Mouse (Mus musculus) ES-Bruce4 (cell line): Measurements from ENCODE around the gene Lmln.
"Not testable (repeated sequence)": the region's sequence is repeated elsewhere in the genome, so short reads cannot be mapped to it uniquely, and the experiment has no call there.

ENCODE experiments used
- EP300 ChIP-seq: IDR thresholded peaks from 2 replicates; pipeline ENCODE4 v1.6.1; 2011; ENCODE audit warnings: low read depth, low read length; ENCODE audit not compliant: insufficient read depth
- POLR2A ChIP-seq: IDR thresholded peaks from one replicate; pipeline ENCODE4 v1.8.1; 2011; ENCODE audit warnings: low read length; ENCODE audit not compliant: insufficient read depth

- TF ChIP-seq POLR2A, EP300: not testable (repeated sequence)
Measured at GRCm38 (mm10) chr16:33139061-33139460, 76.7 kb downstream of the Lmln start.
